Mouse (Mus musculus) G1E (cell line): Measurements from ENCODE around the gene Srpk2. TPM values are rescaled to one million over a fixed set of nuclear protein-coding genes. Genes with fewer than 3 reads are reported as not detected.

ENCODE experiments used
- ATAC-seq: 2 replicates; pipeline ENCODE4 v1.8.0; 2016; ENCODE audit warnings: mild to moderate bottlenecking; ENCODE audit not compliant: insufficient number of reproducible peaks, poor library complexity, low FRiP score, severe bottlenecking; ENCODE audit errors: extremely low read depth
- DNase-seq: peaks from one replicate; pipeline ENCODE4 v3.0.0; 2012; ENCODE audit warnings: low spot score
- H3K27me3 ChIP-seq: 2 replicates; pipeline ENCODE4 v1.6.1; 2012; ENCODE audit warnings: mild to moderate bottlenecking, low read length, inconsistent platforms; ENCODE audit not compliant: insufficient read depth
- H3K36me3 ChIP-seq: replicated peaks from 2 replicates; pipeline ENCODE3; 2012; ENCODE audit warnings: mild to moderate bottlenecking, inconsistent platforms
- H3K4me1 ChIP-seq: 2 replicates; pipeline ENCODE4 v1.6.1; 2012; ENCODE audit warnings: low read depth, low read length, inconsistent platforms, mixed read lengths; ENCODE audit not compliant: insufficient read depth
- H3K4me3 ChIP-seq: 2 replicates; pipeline ENCODE4 v1.5.1; 2012; ENCODE audit warnings: low read depth, mild to moderate bottlenecking, inconsistent platforms, low read length, moderate library complexity, mixed read lengths
- H3K9me3 ChIP-seq: replicated peaks from 2 replicates; pipeline ENCODE4 v1.6.1; 2012; ENCODE audit warnings: inconsistent platforms
- CTCF ChIP-seq: IDR thresholded peaks from 2 replicates; pipeline ENCODE4 v1.5.1; 2012; ENCODE audit warnings: low read depth, low read length, inconsistent platforms, mixed read lengths
- GATA1 ChIP-seq: IDR thresholded peaks from 2 replicates; pipeline ENCODE4 v1.6.1; 2012; ENCODE audit warnings: borderline replicate concordance, low read length, inconsistent platforms, mixed read lengths
- GATA2 ChIP-seq: IDR thresholded peaks from 2 replicates; pipeline ENCODE4 v1.6.1; 2012; ENCODE audit warnings: low read depth, low read length, inconsistent platforms, borderline replicate concordance
- POLR2AphosphoS5 ChIP-seq: IDR thresholded peaks from 2 replicates; pipeline ENCODE4 v1.6.1; 2012; ENCODE audit warnings: low read depth, low read length, inconsistent platforms; ENCODE audit not compliant: insufficient replicate concordance
- TAL1 ChIP-seq: conservative IDR thresholded peaks from 2 replicates; pipeline ENCODE4 v1.6.1; 2012; ENCODE audit warnings: low read depth, low read length, inconsistent platforms, mixed read lengths
- polyA plus RNA-seq: library from polyadenylated mRNA; stranded (reverse); fragments of >175 nt; gene quantifications from 2 replicates; pipeline ENCODE4 v1.2.3, GENCODE M21; 2012
- total RNA-seq, 2 experiments: library from RNA; stranded (forward) in 1 of 2; stranded (reverse) in 1 of 2; fragments of 200-1000 nt in 1 of 2; fragments of >200 nt in 1 of 2; fragmentation: Nextera tagmentation in 1 of 2; gene quantifications; 2 replicates each; pipeline ENCODE4 v1.2.3; 2014 to 2017

Gene Srpk2
- total and polyA plus RNA-seq, 3 experiments = 11.1 to 76.4 (median 63.5) TPM

DNA sequence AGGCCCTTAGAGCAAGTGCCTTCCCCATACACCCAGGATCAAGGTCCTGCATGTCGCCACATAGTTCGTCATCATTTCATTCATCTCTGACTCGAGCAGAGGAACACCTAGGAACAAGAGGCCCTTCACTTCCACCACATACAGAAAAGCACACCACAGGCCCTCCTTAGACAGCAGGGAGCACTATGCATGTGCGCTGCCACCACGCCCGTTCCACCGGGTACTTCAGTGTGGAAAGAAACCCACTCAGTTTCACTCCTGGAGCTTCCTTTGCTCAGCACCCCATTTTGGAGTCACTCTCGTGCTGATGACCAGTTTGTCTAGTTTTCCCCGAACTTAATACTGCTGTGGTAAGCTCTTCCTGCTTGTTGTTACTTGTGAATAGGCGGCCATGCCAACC lies 169.4 kb downstream of the Srpk2 start:
- TF ChIP-seq CTCF (no peak), GATA2 (no peak), GATA1 (no peak), TAL1 (no peak), POLR2AphosphoS5 (no peak)
- peaks cover 87% of the 10 kb centered on the region for H3K36me3 ChIP-seq
- DNase-seq (no peak), ATAC-seq (no peak)
- no peaks in the 10 kb centered on the region for H3K27me3 ChIP-seq
- H3K4me3 ChIP-seq = no peak overlapping the region
- no peaks in the 10 kb centered on the region for H3K9me3 ChIP-seq
- no peaks in the 10 kb centered on the region for H3K4me1 ChIP-seq

DNA sequence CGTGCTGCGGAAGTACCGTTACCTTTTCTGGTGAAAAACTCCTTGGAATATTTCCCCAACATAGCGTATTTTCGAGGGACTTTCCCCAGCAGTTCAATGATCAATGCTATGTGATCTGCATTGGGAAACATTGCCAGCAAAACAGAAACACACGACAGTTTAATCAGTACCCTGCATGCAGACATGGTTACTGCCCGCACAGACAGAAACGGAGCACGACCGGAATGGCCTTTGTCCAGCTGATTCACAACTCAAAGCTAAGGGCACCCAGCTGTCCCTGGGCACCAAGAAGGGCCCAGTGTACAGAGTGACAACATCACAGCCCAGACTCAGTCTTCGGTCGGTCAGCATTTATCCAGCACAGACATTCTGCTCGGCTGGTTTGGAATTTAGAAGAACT lies 170.9 kb downstream of the Srpk2 start:
- Histone ChIP-seq H3K4me3 (no peak overlapping the region), H3K27me3 (no peaks in the 10 kb centered on the region), H3K4me1 (no peaks in the 10 kb centered on the region), H3K36me3 (peaks cover 86% of the 10 kb centered on the region), H3K9me3 (no peaks in the 10 kb centered on the region)
- DNase-seq (no peak), ATAC-seq (no peak)
- TF ChIP-seq GATA1 (no peak), TAL1 (no peak), POLR2AphosphoS5 (no peak), CTCF (no peak), GATA2 (no peak)

DNA sequence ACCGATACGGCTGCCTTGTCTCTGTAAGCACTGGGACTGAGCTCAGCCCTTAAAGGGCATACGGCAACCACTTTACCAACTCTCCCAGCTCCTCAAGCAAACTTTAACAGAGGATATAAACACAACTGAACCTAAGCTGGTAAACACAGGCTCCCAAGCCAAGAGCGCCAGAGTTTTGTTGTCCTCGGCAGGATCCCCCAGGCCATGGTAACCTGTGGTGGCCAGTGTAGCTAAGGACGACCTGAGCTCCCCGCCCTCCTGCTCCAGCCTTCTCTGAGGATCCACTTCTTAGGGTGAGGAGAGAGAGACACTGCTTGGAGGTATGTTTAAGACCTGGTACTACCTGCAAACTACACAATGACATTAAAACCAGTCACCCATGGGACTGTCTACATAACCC lies 171.9 kb downstream of the Srpk2 start:
- Histone ChIP-seq H3K4me1 (no peaks in the 10 kb centered on the region), H3K36me3 (peaks cover 85% of the 10 kb centered on the region), H3K4me3 (no peak overlapping the region), H3K9me3 (no peaks in the 10 kb centered on the region), H3K27me3 (no peaks in the 10 kb centered on the region)
- TF ChIP-seq CTCF = no peak
- TF ChIP-seq GATA2 = no peak
- TF ChIP-seq POLR2AphosphoS5 = no peak
- no peak for TF ChIP-seq GATA1
- no peak for TF ChIP-seq TAL1
- ATAC-seq (no peak), DNase-seq (no peak)

GRCm38 (mm10) chr5:23511456-23511855 lies 173.0 kb downstream of the Srpk2 start:
- H3K27me3 ChIP-seq = no peaks in the 10 kb centered on the region
- no peak overlapping the region for H3K4me3 ChIP-seq
- H3K4me1 ChIP-seq = no peaks in the 10 kb centered on the region
- no peaks in the 10 kb centered on the region for H3K9me3 ChIP-seq
- no peak for ATAC-seq
- peaks cover 86% of the 10 kb centered on the region for H3K36me3 ChIP-seq
- no peak for DNase-seq
- TF ChIP-seq GATA1 (no peak), GATA2 (no peak), TAL1 (no peak), POLR2AphosphoS5 (no peak), CTCF (no peak)

DNA sequence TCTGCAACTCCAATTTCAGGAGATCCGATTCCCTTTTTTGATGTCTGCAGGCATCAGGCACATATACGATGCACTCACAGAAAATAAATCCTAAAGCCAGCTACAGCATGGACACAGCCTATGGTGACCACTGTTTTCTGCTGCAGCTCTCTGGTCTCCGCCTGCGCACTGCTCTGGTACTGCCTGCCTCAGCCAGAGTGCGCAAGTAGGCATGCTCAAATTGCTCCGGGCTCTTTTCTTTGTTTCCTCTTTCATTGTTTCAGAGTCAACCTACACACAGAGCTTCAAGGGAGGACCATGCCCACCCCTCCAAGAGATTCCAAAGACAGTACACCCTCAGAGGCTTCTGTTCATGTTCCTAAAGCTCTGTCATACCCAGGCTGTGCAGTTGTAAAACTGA lies 175.8 kb downstream of the Srpk2 start:
- H3K27me3 ChIP-seq = no peaks in the 10 kb centered on the region
- TF ChIP-seq TAL1 (no peak), GATA2 (no peak), GATA1 (no peak), CTCF (no peak), POLR2AphosphoS5 (no peak)
- H3K4me3 ChIP-seq = no peak overlapping the region
- H3K36me3 ChIP-seq = peaks cover 83% of the 10 kb centered on the region
- H3K9me3 ChIP-seq = no peaks in the 10 kb centered on the region
- ATAC-seq (no peak), DNase-seq (no peak)
- H3K4me1 ChIP-seq = no peaks in the 10 kb centered on the region

DNA sequence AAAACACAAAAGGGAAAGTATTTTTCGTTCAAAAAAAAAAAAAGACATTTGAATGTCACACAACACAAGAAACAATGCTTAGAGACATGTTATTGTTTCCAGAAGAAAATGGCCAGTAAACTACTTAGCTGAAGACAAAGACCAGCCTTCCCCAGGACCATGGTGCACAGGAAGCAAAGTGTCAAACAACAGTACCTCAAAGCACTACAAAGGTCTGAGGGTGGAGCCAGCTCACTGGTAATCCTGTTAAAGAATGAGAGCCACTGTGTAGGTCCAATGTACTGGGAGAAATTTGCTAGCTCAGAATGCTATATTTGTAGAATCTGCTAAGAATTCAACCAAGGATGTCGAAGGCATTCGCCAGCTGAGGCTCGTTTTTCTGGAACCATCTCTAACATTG lies 177.2 kb downstream of the Srpk2 start:
- Histone ChIP-seq H3K4me3 (no peak overlapping the region), H3K9me3 (no peaks in the 10 kb centered on the region), H3K27me3 (no peaks in the 10 kb centered on the region), H3K36me3 (peaks cover 82% of the 10 kb centered on the region), H3K4me1 (peaks cover 5% of the 10 kb centered on the region)
- no peak for TF ChIP-seq GATA1
- no peak for TF ChIP-seq GATA2
- no peak for TF ChIP-seq POLR2AphosphoS5
- no peak for TF ChIP-seq TAL1
- TF ChIP-seq CTCF = no peak
- DNase-seq = no peak
- no peak for ATAC-seq

DNA sequence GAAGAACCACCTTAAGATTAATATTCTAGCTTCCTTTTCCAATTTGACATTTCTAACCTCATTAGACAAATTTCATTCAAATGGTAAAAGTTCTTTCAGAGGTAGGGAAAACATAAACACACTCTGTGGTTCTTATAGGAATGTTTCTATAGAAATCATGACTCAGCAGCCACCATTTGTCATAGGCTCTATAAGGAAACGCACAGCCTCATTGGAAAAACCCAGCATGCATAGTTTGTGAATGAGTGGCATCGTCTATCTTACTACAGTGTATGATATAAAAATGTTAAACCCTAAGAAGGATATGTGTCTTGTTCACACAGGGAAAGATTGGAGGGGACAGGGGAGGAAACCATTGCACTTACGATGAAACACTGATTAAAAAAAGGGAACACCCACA lies 178.8 kb downstream of the Srpk2 start:
- no peaks in the 10 kb centered on the region for H3K27me3 ChIP-seq
- peaks cover 7% of the 10 kb centered on the region for H3K4me1 ChIP-seq
- no peak for ATAC-seq
- peaks cover 83% of the 10 kb centered on the region for H3K36me3 ChIP-seq
- H3K4me3 ChIP-seq = no peak overlapping the region
- no peaks in the 10 kb centered on the region for H3K9me3 ChIP-seq
- TF ChIP-seq GATA1 = no peak
- no peak for TF ChIP-seq TAL1
- TF ChIP-seq CTCF = no peak
- no peak for TF ChIP-seq POLR2AphosphoS5
- no peak for TF ChIP-seq GATA2
- no peak for DNase-seq
